Mouse (Mus musculus) limb, embryonic 12.5 days (tissue): Measurements from ENCODE around the gene Trib2. TPM values are rescaled to one million over a fixed set of nuclear protein-coding genes. Genes with fewer than 3 reads are reported as not detected.

ENCODE experiments used
- ATAC-seq: fragments of 200-750 bp; cut with Nextera tagmentation; 2 replicates; pipeline ENCODE4 v1.8.0; 2017; ENCODE audit warnings: low read depth, moderate TSS enrichment; ENCODE audit not compliant: insufficient number of reproducible peaks, insufficient read depth, low FRiP score, low TSS enrichment
- H3K27ac ChIP-seq: fragments of 300-500 bp; sonication (generic); 2 replicates; pipeline ENCODE4 v1.5.1; 2016; ENCODE audit warnings: mild to moderate bottlenecking, moderate library complexity
- H3K27me3 ChIP-seq: fragments of 300-500 bp; sonication (generic); 2 replicates; pipeline ENCODE4 v1.6.1; 2016; ENCODE audit warnings: mild to moderate bottlenecking, moderate library complexity
- H3K36me3 ChIP-seq: fragments of 300-500 bp; sonication (generic); 2 replicates; pipeline ENCODE4 v1.6.1; 2016; ENCODE audit warnings: mild to moderate bottlenecking, moderate library complexity
- H3K4me1 ChIP-seq: fragments of 300-500 bp; sonication (generic); replicated peaks from 2 replicates; pipeline ENCODE4 v1.6.1; 2016
- H3K4me2 ChIP-seq: fragments of 300-500 bp; sonication (generic); 2 replicates; pipeline ENCODE4 v1.6.1; 2016; ENCODE audit warnings: mild to moderate bottlenecking, moderate library complexity
- H3K4me3 ChIP-seq: fragments of 300-500 bp; sonication (generic); replicated peaks from 2 replicates; pipeline ENCODE4 v1.5.1; 2016; ENCODE audit warnings: mild to moderate bottlenecking
- H3K9ac ChIP-seq: fragments of 300-500 bp; sonication (generic); replicated peaks from 2 replicates; pipeline ENCODE4 v1.6.1; 2016; ENCODE audit warnings: mild to moderate bottlenecking, moderate library complexity
- H3K9me3 ChIP-seq: fragments of 300-500 bp; sonication (generic); 2 replicates; pipeline ENCODE4 v1.6.1; 2016; ENCODE audit warnings: mild to moderate bottlenecking, moderate library complexity
- WGBS: fragments of 180-500 bp; shearing (Covaris S2); methylation state at CpG from one replicate; pipeline ENCODE4 v1.1.7; 2016; 5-methylcytosine and 5-hydroxymethylcytosine counted together
- polyA plus RNA-seq: library from polyadenylated mRNA; unstranded; fragments of >200 nt; fragmentation: Nextera tagmentation; extraction: Ambion mirVana; gene quantifications from 2 replicates; pipeline ENCODE4 v1.2.1, GENCODE M21; 2016

Gene Trib2
- polyA plus RNA-seq, 1 experiment from 2014 or later, result 69.1 TPM

DNA sequence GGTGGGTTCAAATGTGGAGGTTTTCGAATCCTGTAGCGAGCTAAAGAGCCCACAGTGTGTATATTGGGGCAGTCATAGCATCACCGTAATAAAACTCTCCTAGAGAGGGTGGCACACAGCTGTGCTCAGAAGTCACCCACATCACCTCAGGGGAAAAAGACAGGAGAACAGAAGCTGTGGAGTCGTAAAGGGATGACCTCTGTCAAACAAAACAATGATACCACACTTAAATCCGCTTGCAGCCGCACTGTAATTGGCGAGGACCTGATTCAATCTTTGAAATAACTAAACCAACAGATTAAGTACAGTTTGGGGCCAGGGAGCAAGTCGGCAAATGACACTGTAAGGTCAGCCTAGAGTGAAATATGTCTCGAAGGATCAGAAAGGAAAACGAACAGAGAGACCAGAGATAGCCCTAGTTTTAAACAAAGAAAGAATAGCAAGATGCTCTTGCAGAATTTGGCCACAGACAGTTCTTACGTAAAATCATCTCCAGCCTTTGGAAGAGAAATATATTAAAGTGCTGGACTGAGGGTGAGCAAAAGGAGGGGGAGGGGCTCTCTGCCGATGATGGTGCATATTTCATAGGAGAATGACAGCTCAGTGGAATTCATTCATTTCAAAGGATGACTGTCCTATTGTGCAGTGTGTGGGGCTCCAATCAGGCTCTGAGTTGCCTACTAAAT lies 3.4 kb downstream of the Trib2 start:
- Histone ChIP-seq H3K9ac (peak overlapping the region; percentile 92), H3K27ac (peak overlapping the region; percentile 24; the same call in 1 of the 2 replicates), H3K4me1 (peaks cover 35% of the 10 kb centered on the region), H3K36me3 (peaks cover 16% of the 10 kb centered on the region), H3K9me3 (no peaks in the 10 kb centered on the region), H3K27me3 (no peaks in the 10 kb centered on the region), H3K4me3 (peak overlapping the region; percentile 78), H3K4me2 (peak overlapping the region; percentile 72)
- ATAC-seq, result no peak
- 13% methylated on average over 12 of the region's 12 CpGs for WGBS

DNA sequence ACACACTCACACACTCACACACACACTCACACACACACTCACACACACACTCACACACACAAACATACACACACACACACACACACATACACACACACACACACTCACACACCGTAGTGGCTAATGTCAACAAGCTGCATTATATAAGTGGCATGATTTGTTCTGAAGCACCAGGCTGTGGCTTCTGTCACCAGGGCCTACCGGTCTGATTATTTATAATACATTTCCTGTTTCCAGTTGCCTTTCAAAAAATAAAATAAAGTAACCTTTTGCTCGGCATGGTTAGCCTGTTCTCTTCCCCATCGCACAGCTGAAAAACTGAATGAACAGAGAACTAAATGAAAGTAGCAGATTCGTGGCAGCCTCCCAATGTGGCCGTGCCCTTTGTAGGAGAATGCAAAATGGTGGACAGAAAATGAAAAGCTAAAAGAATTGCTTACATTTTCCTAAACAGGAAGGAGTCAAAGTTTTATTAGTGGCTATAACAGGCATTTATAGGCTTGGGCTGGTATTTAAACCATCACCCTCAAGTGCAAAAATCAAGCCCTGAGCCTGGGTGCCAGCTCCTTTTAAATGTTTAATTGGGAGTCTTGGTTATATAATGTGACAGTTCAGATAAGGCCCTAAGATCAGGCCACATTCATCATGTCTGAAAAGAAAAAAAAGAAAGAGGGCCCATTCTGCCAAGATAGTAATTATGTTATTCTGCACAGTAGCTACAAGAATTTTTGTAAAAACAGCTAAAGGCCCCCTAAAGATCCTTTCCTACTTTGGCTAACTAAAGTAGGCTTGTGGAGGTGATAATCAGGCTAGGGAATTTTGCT lies 4.4 kb downstream of the Trib2 start:
- Histone ChIP-seq H3K4me2 (peak overlapping the region; percentile 72), H3K9me3 (no peaks in the 10 kb centered on the region), H3K36me3 (peaks cover 25% of the 10 kb centered on the region), H3K9ac (peak overlapping the region; percentile 42), H3K4me1 (peaks cover 32% of the 10 kb centered on the region), H3K27me3 (no peaks in the 10 kb centered on the region), H3K27ac (peak overlapping the region; percentile 36), H3K4me3 (peak overlapping the region; percentile 78)
- WGBS, result 32% methylated on average over 6 of the region's 6 CpGs
- no peak for ATAC-seq

DNA sequence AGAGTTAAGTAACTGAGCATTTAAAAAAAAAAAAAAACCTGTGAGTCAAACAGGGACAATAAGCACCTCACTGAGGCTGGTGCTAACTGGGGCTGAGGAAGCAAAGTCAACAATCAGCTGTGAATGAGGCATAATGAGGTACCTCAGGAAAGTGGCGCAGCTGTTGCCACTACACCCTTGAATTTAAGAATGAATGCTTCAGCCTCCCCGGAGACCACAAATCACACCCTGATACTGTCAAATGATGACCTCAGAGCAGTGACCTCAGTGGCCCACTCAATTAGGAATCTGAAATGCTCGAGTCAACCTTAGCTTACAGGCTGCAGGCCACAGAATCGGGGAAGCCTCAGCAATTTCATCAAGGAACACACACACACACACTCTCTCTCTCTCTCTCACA lies 5.0 kb downstream of the Trib2 start:
- Histone ChIP-seq H3K36me3 (peaks cover 31% of the 10 kb centered on the region), H3K27ac (peak overlapping the region; percentile 36), H3K4me3 (peak overlapping the region; percentile 78), H3K9ac (no peak overlapping the region), H3K4me1 (peaks cover 32% of the 10 kb centered on the region), H3K27me3 (no peaks in the 10 kb centered on the region), H3K4me2 (peak overlapping the region; percentile 72), H3K9me3 (no peaks in the 10 kb centered on the region)
- no peak for ATAC-seq
- WGBS, result 15% methylated on average over 4 of the region's 4 CpGs

DNA sequence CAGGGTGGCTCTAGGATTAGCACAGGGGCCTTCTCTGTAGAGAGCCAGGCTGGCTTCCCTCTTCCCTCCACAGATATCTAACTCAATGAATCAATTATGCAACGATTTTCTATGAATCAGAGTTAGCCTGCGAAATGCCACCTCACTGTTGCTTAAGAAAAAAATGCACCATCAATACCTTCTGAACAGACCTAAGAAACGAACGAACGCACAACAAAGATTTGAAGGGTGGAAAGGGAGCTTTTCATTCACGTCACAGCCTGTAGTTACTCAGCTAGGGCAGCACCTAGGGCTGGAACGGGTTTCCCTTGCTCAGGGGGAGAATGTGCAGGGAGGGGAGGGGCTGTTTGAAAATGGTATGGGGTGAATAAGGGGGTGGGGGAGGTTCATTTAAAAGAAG lies 5.8 kb downstream of the Trib2 start:
- Histone ChIP-seq H3K36me3 (peaks cover 39% of the 10 kb centered on the region), H3K9me3 (no peaks in the 10 kb centered on the region), H3K4me3 (peak overlapping the region; percentile 78), H3K27ac (no peak overlapping the region), H3K4me1 (peaks cover 32% of the 10 kb centered on the region), H3K27me3 (no peaks in the 10 kb centered on the region), H3K4me2 (peak overlapping the region; percentile 72), H3K9ac (no peak overlapping the region)
- WGBS, result 40% methylated on average over 7 of the region's 7 CpGs
- ATAC-seq, result no peak

DNA sequence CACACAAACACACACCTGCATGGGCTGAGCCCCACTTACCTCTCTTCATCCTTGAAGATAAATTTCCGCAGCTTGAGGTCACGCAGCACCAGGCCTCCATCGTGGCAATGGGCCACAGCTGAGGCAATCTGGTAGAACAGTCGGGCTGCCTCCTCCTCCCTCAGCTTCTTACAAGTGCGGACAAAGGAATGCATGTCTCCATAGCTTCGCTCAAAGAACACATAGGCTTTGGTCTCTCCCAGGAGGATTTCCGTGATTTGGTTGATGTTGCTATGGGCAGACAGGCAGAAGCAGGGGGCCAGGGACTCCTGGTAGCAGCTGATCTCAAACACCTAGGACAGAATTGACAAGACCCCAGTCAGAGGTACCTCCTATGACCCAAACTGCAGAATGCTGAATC lies 7.1 kb downstream of the Trib2 start:
- H3K27me3 ChIP-seq, result no peaks in the 10 kb centered on the region
- no peaks in the 10 kb centered on the region for H3K9me3 ChIP-seq
- no peak overlapping the region for H3K27ac ChIP-seq
- ATAC-seq, result no peak
- 77% methylated on average over 7 of the region's 7 CpGs for WGBS
- H3K4me3 ChIP-seq, result no peak overlapping the region
- H3K9ac ChIP-seq, result no peak overlapping the region
- no peak overlapping the region for H3K4me2 ChIP-seq
- peaks cover 52% of the 10 kb centered on the region for H3K36me3 ChIP-seq
- H3K4me1 ChIP-seq, result peaks cover 32% of the 10 kb centered on the region

DNA sequence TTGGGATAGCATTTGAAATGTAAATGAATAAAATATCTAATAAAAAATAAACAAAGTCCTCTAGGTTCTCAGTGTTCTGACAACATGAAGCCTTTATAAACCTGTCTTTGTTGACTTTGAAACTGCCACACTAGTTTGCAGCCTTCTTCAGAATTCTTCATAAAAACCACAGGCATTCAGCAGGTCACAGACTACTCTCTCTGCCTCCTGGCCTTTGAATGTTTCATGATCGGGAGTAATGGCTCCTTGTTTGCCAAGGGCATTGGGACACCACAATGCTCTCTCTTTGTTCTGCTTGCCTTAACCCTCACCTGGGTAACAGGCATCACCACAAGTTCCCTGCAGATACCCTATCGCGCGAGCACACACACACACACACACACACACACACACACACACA lies 7.5 kb downstream of the Trib2 start:
- ATAC-seq, result no peak
- H3K27ac ChIP-seq, result no peak overlapping the region
- H3K9ac ChIP-seq, result no peak overlapping the region
- peaks cover 56% of the 10 kb centered on the region for H3K36me3 ChIP-seq
- H3K9me3 ChIP-seq, result no peaks in the 10 kb centered on the region
- WGBS, result 80% methylated on average over 4 of the region's 4 CpGs
- H3K4me1 ChIP-seq, result peaks cover 32% of the 10 kb centered on the region
- H3K4me3 ChIP-seq, result no peak overlapping the region
- no peaks in the 10 kb centered on the region for H3K27me3 ChIP-seq
- H3K4me2 ChIP-seq, result no peak overlapping the region

DNA sequence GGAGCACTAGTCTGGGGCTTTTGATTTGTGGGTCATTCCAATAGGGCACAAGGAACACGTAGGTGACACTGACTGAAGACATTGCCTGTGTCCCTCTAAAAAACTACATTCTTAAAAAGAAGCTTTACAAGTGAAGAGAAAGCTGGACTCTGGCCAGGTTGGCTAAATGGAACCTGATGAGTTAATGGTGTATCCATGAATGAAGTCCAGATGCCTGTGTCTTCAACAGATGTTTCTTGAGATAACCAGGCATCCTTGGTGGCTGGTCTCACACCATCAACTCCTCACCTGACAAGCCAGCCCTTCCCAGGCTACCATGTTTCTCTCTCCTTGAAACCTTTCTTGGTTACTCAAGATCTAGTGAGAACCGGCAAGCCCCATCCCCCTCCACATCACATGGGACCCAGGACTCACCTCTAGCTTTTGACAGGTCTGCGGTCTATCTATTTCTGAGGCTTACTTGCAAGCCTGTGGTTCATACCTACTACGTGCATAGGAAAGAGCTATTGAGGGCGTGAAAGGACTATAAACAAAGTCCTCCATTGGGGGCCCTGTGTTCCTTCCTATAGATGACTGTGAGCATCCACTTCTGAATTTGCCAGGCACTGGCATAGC lies 8.4 kb downstream of the Trib2 start:
- Histone ChIP-seq H3K4me1 (peaks cover 31% of the 10 kb centered on the region), H3K36me3 (peaks cover 65% of the 10 kb centered on the region), H3K4me3 (no peak overlapping the region), H3K9me3 (no peaks in the 10 kb centered on the region), H3K9ac (no peak overlapping the region), H3K27ac (no peak overlapping the region), H3K27me3 (no peaks in the 10 kb centered on the region), H3K4me2 (no peak overlapping the region)
- ATAC-seq, result no peak
- WGBS, result 89% methylated on average over 5 of the region's 5 CpGs

DNA sequence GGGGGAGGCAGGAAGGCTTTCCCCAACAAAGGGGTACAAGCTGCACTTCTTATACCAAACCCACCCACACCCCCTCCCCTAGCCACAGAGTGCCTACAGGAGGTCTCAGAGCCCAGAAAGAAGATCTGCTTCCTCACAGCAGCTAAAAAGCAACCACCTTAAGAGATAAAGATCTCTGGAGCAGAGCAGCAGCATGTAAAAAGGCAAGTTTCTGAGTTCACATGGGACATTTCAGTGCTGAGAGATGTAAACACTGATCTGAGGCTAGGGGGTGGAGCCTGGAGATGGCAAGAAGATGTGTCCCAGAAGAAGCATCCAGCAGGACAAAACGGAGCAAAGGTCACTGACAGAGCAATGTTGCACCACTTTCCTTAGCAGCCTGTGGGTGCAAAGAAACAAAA lies 11.8 kb downstream of the Trib2 start:
- no peak overlapping the region for H3K4me3 ChIP-seq
- no peak for ATAC-seq
- H3K27ac ChIP-seq, result no peak overlapping the region
- H3K9ac ChIP-seq, result no peak overlapping the region
- peaks cover 5% of the 10 kb centered on the region; the same call in 1 of the 2 replicates for H3K4me1 ChIP-seq
- H3K36me3 ChIP-seq, result peaks cover 97% of the 10 kb centered on the region
- WGBS, result 56% methylated on average over 1 of the region's 1 CpGs
- H3K4me2 ChIP-seq, result no peak overlapping the region
- no peaks in the 10 kb centered on the region for H3K9me3 ChIP-seq
- H3K27me3 ChIP-seq, result no peaks in the 10 kb centered on the region

DNA sequence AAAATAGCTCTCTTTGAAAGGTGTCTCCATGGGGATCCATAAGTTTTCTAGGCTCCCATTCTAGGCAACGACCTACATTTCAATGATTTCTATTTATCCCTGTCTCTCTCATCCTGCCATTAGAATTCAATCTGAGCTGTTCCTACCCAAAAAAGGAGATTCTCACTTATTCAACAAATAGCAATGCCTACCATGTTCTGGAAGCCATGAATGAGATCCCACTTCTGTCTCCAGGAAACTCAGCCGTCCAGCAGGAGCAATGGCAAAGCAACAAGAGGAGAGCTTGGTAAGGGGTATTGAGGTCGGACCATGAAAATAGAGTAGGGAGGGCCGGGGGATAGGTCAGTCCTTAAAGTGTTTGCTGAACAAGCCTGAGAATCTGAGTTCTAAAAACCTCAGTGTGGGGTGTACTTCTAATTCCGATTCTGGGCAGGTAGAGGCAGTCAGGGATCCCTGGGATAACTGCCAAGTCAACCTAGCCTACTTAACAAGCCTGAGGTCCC lies 12.7 kb downstream of the Trib2 start:
- ATAC-seq, result no peak
- Histone ChIP-seq H3K27me3 (no peaks in the 10 kb centered on the region), H3K9ac (no peak overlapping the region), H3K4me2 (no peak overlapping the region), H3K4me1 (peaks cover 5% of the 10 kb centered on the region; the same call in 1 of the 2 replicates), H3K36me3 (peaks cover 97% of the 10 kb centered on the region), H3K9me3 (no peaks in the 10 kb centered on the region), H3K27ac (no peak overlapping the region), H3K4me3 (no peak overlapping the region)
- WGBS, result 89% methylated on average over 5 of the region's 5 CpGs

DNA sequence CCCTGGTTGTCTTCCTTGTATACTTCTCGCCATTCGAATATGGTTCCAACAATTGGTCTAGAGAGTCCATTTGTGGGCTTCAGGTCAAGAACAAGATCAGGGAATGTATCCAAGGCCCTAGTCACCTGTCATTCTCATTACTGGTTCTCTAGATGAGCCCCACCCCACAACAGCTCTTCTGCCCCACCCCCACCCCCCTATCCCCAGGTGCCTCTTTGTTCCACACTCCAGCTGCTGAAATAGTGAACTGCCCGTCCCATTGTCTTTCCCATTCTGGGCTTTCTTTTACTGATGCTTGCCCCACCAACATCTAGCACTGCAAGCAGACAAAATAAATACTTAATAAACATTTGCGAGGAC lies 15.2 kb downstream of the Trib2 start:
- Histone ChIP-seq H3K27me3 (no peaks in the 10 kb centered on the region), H3K9me3 (no peaks in the 10 kb centered on the region), H3K4me2 (no peak overlapping the region), H3K9ac (no peak overlapping the region), H3K27ac (no peak overlapping the region), H3K4me1 (peaks cover 5% of the 10 kb centered on the region; the same call in 1 of the 2 replicates), H3K4me3 (no peak overlapping the region), H3K36me3 (peaks cover 96% of the 10 kb centered on the region)
- no peak for ATAC-seq
- 87% methylated on average over 4 of the region's 4 CpGs for WGBS

DNA sequence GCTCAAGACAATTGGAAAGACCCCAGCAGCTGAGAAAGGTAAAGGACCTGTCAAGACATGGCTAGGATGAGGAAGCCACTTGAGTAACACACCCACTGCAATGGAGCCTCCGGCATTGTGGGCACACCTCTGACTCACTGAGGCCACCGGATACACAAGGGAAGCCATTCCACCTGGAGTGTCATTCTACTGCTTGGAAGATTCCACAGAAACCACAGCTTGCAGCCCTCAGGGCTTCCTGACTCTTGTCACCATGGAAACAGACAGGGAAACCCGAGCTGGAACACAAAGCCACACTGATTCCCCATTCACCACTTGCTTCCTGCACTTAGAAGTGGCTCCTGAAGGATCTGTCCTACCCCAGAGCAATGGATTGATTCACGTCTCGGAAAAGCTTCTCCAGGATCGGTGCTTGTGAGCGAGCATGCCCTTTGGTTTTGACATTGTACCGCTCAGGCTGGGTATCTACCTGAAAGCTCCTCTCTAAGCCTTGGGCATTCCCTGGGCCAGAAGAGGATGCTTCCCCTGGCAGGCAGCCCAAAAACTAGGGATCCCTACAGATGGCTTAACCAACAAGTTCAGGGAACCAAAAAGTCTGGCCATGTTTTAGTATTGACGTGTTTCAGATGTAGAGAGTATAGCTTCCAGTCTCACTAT lies 15.7 kb downstream of the Trib2 start:
- Histone ChIP-seq H3K36me3 (peaks cover 96% of the 10 kb centered on the region), H3K27me3 (no peaks in the 10 kb centered on the region), H3K27ac (no peak overlapping the region), H3K9me3 (no peaks in the 10 kb centered on the region), H3K4me3 (no peak overlapping the region), H3K4me1 (peaks cover 5% of the 10 kb centered on the region; the same call in 1 of the 2 replicates), H3K9ac (no peak overlapping the region), H3K4me2 (no peak overlapping the region)
- no peak for ATAC-seq
- 55% methylated on average over 9 of the region's 9 CpGs for WGBS
